Mouse (Mus musculus) gastrocnemius, postnatal 36 days (tissue): ENCODE results near the gene Crb3. TPM values are rescaled to one million over a fixed set of nuclear protein-coding genes. Genes with fewer than 3 reads are reported as not detected.
"Not testable (repeated sequence)": the region's sequence is repeated elsewhere in the genome, so short reads cannot be mapped to it uniquely, and the experiment has no call there.

ENCODE experiments used
- DNase-seq, 2 experiments: peaks; one replicate each; pipeline ENCODE4 v3.0.0; 2022
- intact Hi-C: fragments of 180-260 bp; cut with DNase I; formaldehyde crosslinking; loops from one replicate; pipeline ENCODE4 v1.15.1; 2025
- long read RNA-seq, 2 experiments: library from polyadenylated mRNA; stranded (forward); transcript quantifications; one replicate each; pipeline ENCODE4 v2.0.0; 2021
- total RNA-seq, 2 experiments: library from RNA; stranded (reverse); gene quantifications; 2 replicates each; pipeline ENCODE4 v1.2.3; 2021

Gene Crb3
- under 1 TPM; 0.51 to 0.57 TPM for total RNA-seq
- long read RNA-seq, experiment 1, result 0 reads
- long read RNA-seq, experiment 2, partial matches to known transcripts, result 1 of 2 reads
- long read RNA-seq, experiment 2, other reads (novel, unspliced or antisense), result 1 of 2 reads

- intact Hi-C loops, result loop anchor here (5.0 kb wide), 1 partner anchor 232 kb away; no protein-coding TSS in a partner anchor
- peak; percentile 27 to 31 for DNase-seq
These were observed at the start of gene Crb3 for GRCm38 (mm10) chr17:57058891-57059485. Gene Crb3, plus strand, starts transcription at chr17:57059105.

- intact Hi-C loops, result no loop called here
- no peak for DNase-seq
These were observed 48.0 kb upstream of the Crb3 start for GRCm38 (mm10) chr17:57010911-57011235.

- intact Hi-C loops, result loop anchor here (2.0 kb wide), 1 partner anchor 19 kb away; the partner anchor contains the start of gene Khsrp
These were observed 47.4 kb upstream of the Crb3 start, which contains the start of the genes Gtf2f1 and Gm17949 for GRCm38 (mm10) chr17:57011236-57012141. Gene Gtf2f1, minus strand, starts transcription at chr17:57011288. Gene Gm17949, plus strand, starts transcription at chr17:57011469.

GRCm38 (mm10) chr17:57012245-57012795 lies 46.6 kb upstream of the Crb3 start:
- intact Hi-C loops, result loop anchor here (2.0 kb wide), 1 partner anchor 18 kb away; the partner anchor contains the start of gene Khsrp
- no peak for DNase-seq

More at GRCm38 (mm10) chr17:57011236-57012141, 47.4 kb upstream of the Crb3 start, which contains the start of the genes Gtf2f1 and Gm17949:
- DNase-seq, result peak; percentile 87 to 89

- intact Hi-C loops, result no loop called here
- no peak for DNase-seq
These were observed 39.2 kb upstream of the Crb3 start for GRCm38 (mm10) chr17:57019693-57020092.

GRCm38 (mm10) chr17:57020960-57021359 lies 37.9 kb upstream of the Crb3 start:
- intact Hi-C loops, result no loop called here
- no peak for DNase-seq

- intact Hi-C loops, result no loop called here
- DNase-seq, result no peak
These were observed 31.4 kb upstream of the Crb3 start for GRCm38 (mm10) chr17:57027471-57027870.

- intact Hi-C loops, result loop anchor here (2.0 to 5.0 kb wide), 2 partner anchors 17 to 937 kb away; no protein-coding TSS in a partner anchor
- no peak for DNase-seq
These were observed 29.2 kb upstream of the Crb3 start for GRCm38 (mm10) chr17:57029691-57030090.

GRCm38 (mm10) chr17:57030931-57031660 lies 27.8 kb upstream of the Crb3 start, which contains the start of gene Khsrp:
Gene Khsrp, minus strand, starts transcription at chr17:57031522.
- no peak for DNase-seq
- intact Hi-C loops, result loop anchor here (2.0 to 5.0 kb wide), 2 partner anchors 18 to 939 kb away; no protein-coding TSS in a partner anchor

- DNase-seq, result peak; percentile 98 to 99
- intact Hi-C loops, result loop anchor here (2.0 to 5.0 kb wide), 2 partner anchors 19 to 940 kb away; no protein-coding TSS in a partner anchor
These were observed 27.1 kb upstream of the Crb3 start for GRCm38 (mm10) chr17:57031661-57032420.

- intact Hi-C loops, result loop anchor here (5.0 kb wide), 1 partner anchor 941 kb away; no protein-coding TSS in a partner anchor
- DNase-seq, result no peak
These were observed 26.1 kb upstream of the Crb3 start for GRCm38 (mm10) chr17:57032854-57033253.

- intact Hi-C loops, result no loop called here
- DNase-seq, result no peak
These were observed 19.9 kb upstream of the Crb3 start for GRCm38 (mm10) chr17:57038978-57039377.

- DNase-seq, result no peak
- intact Hi-C loops, result no loop called here
These were observed 17.4 kb upstream of the Crb3 start, which contains the start of gene Slc25a41 for GRCm38 (mm10) chr17:57041554-57041953. Gene Slc25a41, minus strand, starts transcription at chr17:57041654.

GRCm38 (mm10) chr17:57047406-57047805 lies 11.5 kb upstream of the Crb3 start:
- intact Hi-C loops, result no loop called here
- DNase-seq, result no peak

GRCm38 (mm10) chr17:57048816-57049215 lies 10.1 kb upstream of the Crb3 start:
- no peak for DNase-seq
- intact Hi-C loops, result no loop called here

GRCm38 (mm10) chr17:57051679-57052078 lies 7.2 kb upstream of the Crb3 start:
- DNase-seq, intact Hi-C loops: not testable (repeated sequence)

- intact Hi-C loops, result loop anchor here (5.0 kb wide), 1 partner anchor 229 kb away; no protein-coding TSS in a partner anchor
- DNase-seq, result no peak
These were observed 2.7 kb upstream of the Crb3 start for GRCm38 (mm10) chr17:57056246-57056645.

- DNase-seq, result peak; percentile 45 to 48
- intact Hi-C loops, result loop anchor here (5.0 kb wide), 1 partner anchor 232 kb away; no protein-coding TSS in a partner anchor
These were observed 627 bp downstream of the Crb3 start, which contains the start of gene Slc25a23 for GRCm38 (mm10) chr17:57059486-57059977. Gene Slc25a23, minus strand, starts transcription at chr17:57059863.
